Mouse (Mus musculus) liver, adult 2 months (tissue): Measurements from ENCODE around the gene Zc3h15. TPM values are rescaled to one million over a fixed set of nuclear protein-coding genes. Genes with fewer than 3 reads are reported as not detected.

Source experiments
- DNase-seq: peaks from one replicate; pipeline ENCODE4 v3.0.0-alpha.2; 2011; ENCODE audit warnings: low read depth, low spot score; ENCODE audit errors: extremely low read depth
- H3K27ac ChIP-seq: fragments of 200-500 bp; replicated peaks from 2 replicates; pipeline ENCODE4 v1.5.1; 2012; ENCODE audit warnings: low read depth, mild to moderate bottlenecking, control low read depth, inconsistent platforms, low read length; ENCODE audit not compliant: insufficient read depth
- H3K27me3 ChIP-seq: fragments of 200-500 bp; 2 replicates; pipeline ENCODE4 v1.6.1; 2012; ENCODE audit warnings: mild to moderate bottlenecking, moderate library complexity, low read length, inconsistent platforms; ENCODE audit not compliant: control insufficient read depth, insufficient read depth
- H3K36me3 ChIP-seq: fragments of 200-500 bp; 2 replicates; pipeline ENCODE4 v1.6.1; 2012; ENCODE audit warnings: low read length, inconsistent platforms; ENCODE audit not compliant: control insufficient read depth, insufficient read depth
- H3K4me1 ChIP-seq: fragments of 200-500 bp; 2 replicates; pipeline ENCODE4 v1.6.1; 2011; ENCODE audit warnings: low read length; ENCODE audit not compliant: control insufficient read depth, insufficient read depth
- H3K4me3 ChIP-seq: fragments of 200-500 bp; 2 replicates; pipeline ENCODE4 v1.5.1; 2011; ENCODE audit warnings: low read depth, mild to moderate bottlenecking, control low read depth, low read length, moderate library complexity; ENCODE audit not compliant: insufficient read depth
- H3K79me2 ChIP-seq: fragments of 200-500 bp; 2 replicates; pipeline ENCODE4 v1.6.1; 2012; ENCODE audit warnings: inconsistent platforms, mild to moderate bottlenecking, low read length, moderate library complexity; ENCODE audit not compliant: control insufficient read depth, insufficient read depth
- H3K9ac ChIP-seq: fragments of 200-500 bp; 2 replicates; pipeline ENCODE4 v1.6.1; 2012; ENCODE audit warnings: low read depth, mild to moderate bottlenecking, control low read depth, inconsistent platforms, low read length
- CTCF ChIP-seq: fragments of 200-500 bp; IDR thresholded peaks from 2 replicates; pipeline ENCODE4 v1.5.1; 2011; ENCODE audit warnings: low read depth, low read length, control low read depth
- POLR2A ChIP-seq: fragments of 200-500 bp; IDR thresholded peaks from 2 replicates; pipeline ENCODE4 v1.6.1; 2011; ENCODE audit warnings: low read length, control low read depth; ENCODE audit not compliant: insufficient read depth; ENCODE audit errors: extremely low read depth
- WGBS: fragments of 180-500 bp; shearing (Covaris S2); methylation state at CpG from one replicate; pipeline ENCODE4 v1.1.7; 2018; 5-methylcytosine and 5-hydroxymethylcytosine counted together
- polyA plus RNA-seq: library from polyadenylated mRNA; depleted of rRNA; stranded (reverse); fragments of >200 nt; gene quantifications from 2 replicates; pipeline ENCODE4 v1.2.3, GENCODE M21; 2012
- total RNA-seq: library from RNA; depleted of rRNA; stranded (reverse); fragments of >200 nt; gene quantifications from 2 replicates; pipeline ENCODE4 v1.2.3, GENCODE M21; 2014

Gene Zc3h15
- total and polyA plus RNA-seq, 2 experiments: 14.6 to 57.6 TPM

DNA sequence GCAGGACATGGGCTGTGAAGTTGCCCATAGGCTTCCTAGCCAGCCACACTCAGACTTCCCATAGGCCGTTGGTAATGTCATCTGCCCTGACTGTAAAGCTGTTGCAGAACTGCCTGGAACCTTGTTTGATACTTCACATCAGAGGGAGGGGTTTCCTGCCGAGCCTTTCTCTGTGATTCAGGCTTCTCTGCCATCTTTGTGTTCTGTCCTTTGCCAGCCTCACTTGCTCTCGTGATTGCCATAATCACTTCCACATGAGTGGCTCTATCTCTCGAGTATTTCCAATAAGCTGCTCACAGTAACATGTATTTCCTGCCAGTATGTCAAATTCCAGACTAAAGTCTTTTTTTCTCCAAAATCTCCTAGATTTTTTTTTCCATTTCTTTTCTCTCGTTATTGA, 31.4 kb downstream of the Zc3h15 start:
- Histone ChIP-seq H3K4me3 (no peak overlapping the region), H3K79me2 (no peaks in the 10 kb centered on the region; the same call in 1 of the 2 replicates), H3K27ac (no peak overlapping the region), H3K36me3 (peaks cover 8% of the 10 kb centered on the region), H3K4me1 (no peaks in the 10 kb centered on the region), H3K9ac (no peak overlapping the region), H3K27me3 (no peaks in the 10 kb centered on the region)
- WGBS: 78% methylated on average over 5 of the region's 5 CpGs
- DNase-seq: no peak
- TF ChIP-seq POLR2A (no peak), CTCF (no peak)

DNA sequence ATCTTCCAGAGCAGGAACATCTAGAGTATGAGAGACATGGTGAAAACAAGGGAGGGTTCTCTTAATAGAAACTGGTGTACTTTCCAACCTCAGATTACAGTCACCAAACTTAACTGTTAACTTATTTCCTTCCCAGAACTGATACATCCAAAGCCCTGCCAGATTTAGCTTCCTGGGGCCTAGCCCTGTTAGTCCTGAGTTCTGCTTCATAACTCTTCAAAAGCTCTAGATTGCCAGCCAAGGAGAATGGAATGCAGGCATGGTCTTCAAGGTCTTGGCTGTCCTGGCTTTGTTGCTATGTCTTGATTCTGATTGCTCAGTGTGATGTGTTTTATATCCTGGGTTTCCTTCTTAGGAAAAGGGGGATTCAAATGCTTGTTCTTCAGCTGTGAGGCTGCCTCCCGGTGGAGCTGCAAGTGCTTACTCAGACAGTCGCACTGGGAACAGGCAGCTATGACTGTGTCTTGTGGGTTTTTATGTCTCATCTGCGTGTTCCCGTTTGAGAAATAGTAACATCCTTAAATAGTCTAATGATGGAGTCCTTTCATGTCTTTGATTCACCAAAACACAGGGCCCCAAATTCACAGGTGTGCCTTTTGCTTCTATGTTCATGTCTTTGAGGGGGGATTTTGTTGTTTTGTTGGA, 32.1 kb downstream of the Zc3h15 start:
- Histone ChIP-seq H3K4me1 (no peaks in the 10 kb centered on the region), H3K79me2 (no peaks in the 10 kb centered on the region; the same call in 1 of the 2 replicates), H3K9ac (no peak overlapping the region), H3K4me3 (no peak overlapping the region), H3K27me3 (no peaks in the 10 kb centered on the region), H3K36me3 (peaks cover 8% of the 10 kb centered on the region), H3K27ac (no peak overlapping the region)
- 86% methylated on average over 4 of the region's 4 CpGs for WGBS
- no peak for TF ChIP-seq POLR2A
- no peak for DNase-seq

DNA sequence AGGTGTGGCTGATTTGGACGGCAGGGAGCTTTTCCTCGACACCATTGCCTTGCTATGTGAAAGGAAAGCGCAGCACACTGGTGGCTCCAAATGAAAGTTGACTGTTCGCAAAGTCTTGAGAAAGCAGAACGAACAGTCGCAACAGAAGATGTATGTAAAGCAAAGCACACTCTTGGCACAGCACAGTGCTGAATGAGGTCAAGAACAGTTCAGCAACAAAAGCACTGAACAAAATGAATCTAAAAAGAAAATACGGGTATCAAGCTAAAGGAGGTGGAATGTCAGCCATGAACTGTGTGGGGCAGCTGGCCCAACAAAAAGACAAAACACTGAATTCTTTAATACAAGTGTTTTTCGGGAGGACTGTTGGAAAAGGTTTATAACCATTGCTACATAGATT, 37.1 kb downstream of the Zc3h15 start:
- WGBS: 95% methylated on average over 8 of the region's 8 CpGs
- no peak for DNase-seq
- Histone ChIP-seq H3K4me3 (no peak overlapping the region), H3K27ac (no peak overlapping the region), H3K79me2 (no peaks in the 10 kb centered on the region), H3K4me1 (peaks cover 4% of the 10 kb centered on the region), H3K27me3 (no peaks in the 10 kb centered on the region), H3K9ac (no peak overlapping the region), H3K36me3 (no peaks in the 10 kb centered on the region)
- TF ChIP-seq CTCF (no peak), POLR2A (no peak)

DNA sequence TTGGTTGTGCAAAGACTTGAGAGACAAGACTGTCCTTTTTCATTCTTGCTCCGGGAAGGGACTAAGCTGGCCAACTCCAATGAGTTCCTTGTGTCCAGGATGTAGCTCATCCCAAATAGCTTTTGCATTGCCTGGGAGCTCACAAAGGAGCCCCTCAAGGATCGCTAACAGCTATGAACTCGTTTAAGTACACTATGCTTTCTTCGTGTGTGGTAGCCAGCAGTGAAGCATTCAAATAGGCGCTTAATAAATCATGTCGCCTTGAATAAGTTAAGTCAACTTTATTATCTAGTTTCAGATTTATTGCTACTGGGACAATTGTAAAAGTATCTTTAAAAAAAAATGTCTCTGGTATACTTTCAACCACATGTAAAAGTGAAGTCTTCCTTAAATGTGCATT, 37.5 kb downstream of the Zc3h15 start:
- 94% methylated on average over 6 of the region's 6 CpGs for WGBS
- DNase-seq: no peak
- Histone ChIP-seq H3K27ac (no peak overlapping the region), H3K79me2 (no peaks in the 10 kb centered on the region), H3K4me3 (no peak overlapping the region), H3K9ac (no peak overlapping the region), H3K27me3 (no peaks in the 10 kb centered on the region), H3K4me1 (peaks cover 4% of the 10 kb centered on the region), H3K36me3 (no peaks in the 10 kb centered on the region)
- TF ChIP-seq CTCF (no peak), POLR2A (no peak)

DNA sequence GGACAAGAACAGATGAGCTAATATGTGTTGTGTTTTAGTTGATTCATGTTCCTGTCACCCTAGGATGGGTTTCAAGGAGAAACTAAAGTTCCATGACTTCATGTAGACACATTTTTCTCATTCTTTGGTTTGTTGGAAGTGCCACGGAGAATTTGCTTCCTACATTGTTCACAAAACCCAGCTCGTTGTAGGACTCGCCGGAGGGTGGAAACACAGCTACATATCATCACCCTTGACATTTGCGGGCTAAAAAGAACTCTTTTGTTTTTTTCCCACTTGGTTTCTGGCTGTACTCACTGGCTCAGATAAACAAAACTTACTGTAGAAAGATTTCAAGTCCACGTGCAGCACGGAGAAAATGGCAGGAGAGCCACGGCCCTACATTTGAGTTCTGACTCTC, 38.0 kb downstream of the Zc3h15 start:
- WGBS: 84% methylated on average over 8 of the region's 8 CpGs
- no peak for TF ChIP-seq POLR2A
- TF ChIP-seq CTCF: no peak

DNA sequence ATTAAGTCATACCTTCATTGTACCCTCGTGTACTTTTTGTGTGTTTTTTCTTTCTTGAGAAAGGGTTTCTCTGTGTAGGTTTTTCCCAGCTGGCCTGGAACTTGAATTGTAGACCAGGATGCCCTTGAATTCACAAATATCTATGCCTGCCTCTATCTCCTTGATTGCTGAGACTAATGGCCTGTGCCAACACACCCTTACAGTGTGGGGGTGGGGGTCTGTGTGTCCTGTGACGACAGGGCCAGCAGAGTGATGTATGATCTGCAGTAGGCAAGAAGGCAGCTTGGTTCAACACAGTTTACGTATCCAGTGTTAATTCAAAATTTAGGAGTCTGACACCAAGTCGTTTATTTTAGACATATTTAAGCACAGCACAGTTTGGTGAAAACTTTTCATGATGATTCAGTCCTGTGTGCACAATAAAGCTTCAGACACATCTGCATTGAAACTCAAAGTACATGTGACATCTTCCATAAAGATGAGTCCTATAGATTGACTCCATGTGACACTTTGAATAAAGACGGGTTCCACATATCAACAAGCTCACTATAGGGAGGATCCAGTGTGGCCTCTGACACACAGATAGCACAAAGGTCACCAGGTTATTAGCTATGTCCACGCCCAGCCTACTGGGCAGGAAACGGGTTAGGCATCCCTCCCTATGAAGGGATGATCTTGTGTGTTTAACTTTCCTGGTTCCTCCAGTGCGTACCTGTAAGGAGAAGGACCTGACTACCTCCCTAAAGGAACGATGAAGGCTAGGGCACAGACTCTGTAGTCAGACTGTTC, 39.7 kb downstream of the Zc3h15 start:
- Histone ChIP-seq H3K36me3 (no peaks in the 10 kb centered on the region), H3K27ac (no peak overlapping the region), H3K79me2 (no peaks in the 10 kb centered on the region), H3K9ac (no peak overlapping the region), H3K4me3 (no peak overlapping the region), H3K4me1 (peaks cover 4% of the 10 kb centered on the region), H3K27me3 (no peaks in the 10 kb centered on the region)
- DNase-seq: no peak
- WGBS: 62% methylated on average over 9 of the region's 9 CpGs
- TF ChIP-seq CTCF (no peak), POLR2A (no peak)

More for the DNA sequence above, 38.0 kb downstream of the Zc3h15 start:
- no peaks in the 10 kb centered on the region for H3K27me3 ChIP-seq
- no peak for DNase-seq
- H3K79me2 ChIP-seq: no peaks in the 10 kb centered on the region
- no peak overlapping the region for H3K27ac ChIP-seq
- H3K36me3 ChIP-seq: no peaks in the 10 kb centered on the region
- H3K4me3 ChIP-seq: no peak overlapping the region
- peaks cover 4% of the 10 kb centered on the region for H3K4me1 ChIP-seq
- H3K9ac ChIP-seq: no peak overlapping the region
